Mouse (Mus musculus) Patski (cell line): ENCODE results near the gene Ppp1r15a. TPM values are rescaled to one million over a fixed set of nuclear protein-coding genes. Genes with fewer than 3 reads are reported as not detected.
"Not testable (repeated sequence)": the region's sequence is repeated elsewhere in the genome, so short reads cannot be mapped to it uniquely, and the experiment has no call there.

Source experiments
- ATAC-seq: fragments of 100-300 bp; one replicate; pipeline ENCODE4 v1.8.0; 2021
- CTCF ChIA-PET: fragments of 350-600 bp; sonication (Branson Sonifier 250); formaldehyde crosslinking; loops from one replicate; lab custom pipeline; 2022; ENCODE audit warnings: inconsistent platforms; lab: Charles Lee
- POLR2A ChIA-PET: fragments of 350-600 bp; sonication (Branson Sonifier 250); formaldehyde crosslinking; loops from one replicate; lab custom pipeline; 2022; ENCODE audit warnings: antibody characterized with exemption, inconsistent platforms; lab: Charles Lee
- DNase-seq: peaks from one replicate; pipeline ENCODE4 v3.0.0-alpha.2; 2011; ENCODE audit warnings: low read depth, low spot score
- H3K27me3 ChIP-seq: fragments of 371-371 bp; one replicate; pipeline ENCODE4 v1.5.1; 2021
- CTCF ChIP-seq: fragments of 100-300 bp; IDR thresholded peaks from one replicate; pipeline ENCODE4 v1.5.1; 2021
- in situ Hi-C: fragments of 300-500 bp; cut with MboI; formaldehyde crosslinking; loops from 3 replicates; pipeline ENCODE4 v1.11.1; 2018; ENCODE audit warnings: low pct_unique_long_range_greater_than_20kb, mixed read lengths
- polyA plus RNA-seq: library from polyadenylated mRNA; unstranded; gene quantifications from one replicate; pipeline ENCODE4 v1.2.3, GENCODE M21; 2021

The Ppp1r15a gene
- polyA plus RNA-seq, 1 experiment from 2014 or later, result 123 TPM

DNA sequence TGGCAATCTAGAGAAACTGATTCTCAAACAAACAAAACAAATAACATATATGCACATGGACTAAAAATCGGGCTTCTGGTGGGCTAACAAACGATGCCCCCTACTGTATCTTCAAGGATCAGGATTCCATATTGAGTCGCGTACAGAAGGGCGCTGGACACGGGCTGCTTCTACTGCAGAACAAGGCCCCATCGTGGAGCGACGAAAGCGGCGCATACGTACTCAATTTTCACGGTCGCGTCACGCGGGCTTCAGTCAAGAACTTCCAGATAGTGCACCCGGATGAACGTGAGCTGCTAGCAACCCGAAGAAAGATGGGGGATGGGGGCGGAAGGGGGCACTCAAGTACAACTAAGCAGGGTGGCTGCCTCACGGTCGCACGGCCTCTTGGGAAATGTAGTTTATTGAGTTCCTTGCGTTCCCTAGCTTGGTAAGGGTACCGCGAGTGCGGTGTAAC, 4.3 kb downstream of the Ppp1r15a start:
- ATAC-seq (no peak), DNase-seq (no peak)
- TF ChIP-seq CTCF, result no peak
- no peaks in the 10 kb centered on the region for H3K27me3 ChIP-seq
- in situ Hi-C loops, result no loop called here
- ChIA-PET CTCF (interaction anchor here (0.6 to 2.6 kb wide), 5 partner anchors 17 to 161 kb away, joined by 3 to 8 read pairs (median 6); no protein-coding TSS in a partner anchor), POLR2A (interaction anchor here (0.8 to 1.1 kb wide), 2 partner anchors 17 to 47 kb away, joined by 3 to 4 read pairs; no protein-coding TSS in a partner anchor)

- no peaks in the 10 kb centered on the region for H3K27me3 ChIP-seq
- DNase-seq (no peak), ATAC-seq (no peak)
- TF ChIP-seq CTCF, result no peak
- in situ Hi-C loops, result no loop called here
- POLR2A ChIA-PET, result no interaction called here
- CTCF ChIA-PET, result interaction anchor here (1.7 kb wide), 1 partner anchor 41 kb away, joined by 6 read pairs; no protein-coding TSS in a partner anchor
These were observed 5.5 kb downstream of the Ppp1r15a start for GRCm38 (mm10) chr7:45520605-45521004.

DNA sequence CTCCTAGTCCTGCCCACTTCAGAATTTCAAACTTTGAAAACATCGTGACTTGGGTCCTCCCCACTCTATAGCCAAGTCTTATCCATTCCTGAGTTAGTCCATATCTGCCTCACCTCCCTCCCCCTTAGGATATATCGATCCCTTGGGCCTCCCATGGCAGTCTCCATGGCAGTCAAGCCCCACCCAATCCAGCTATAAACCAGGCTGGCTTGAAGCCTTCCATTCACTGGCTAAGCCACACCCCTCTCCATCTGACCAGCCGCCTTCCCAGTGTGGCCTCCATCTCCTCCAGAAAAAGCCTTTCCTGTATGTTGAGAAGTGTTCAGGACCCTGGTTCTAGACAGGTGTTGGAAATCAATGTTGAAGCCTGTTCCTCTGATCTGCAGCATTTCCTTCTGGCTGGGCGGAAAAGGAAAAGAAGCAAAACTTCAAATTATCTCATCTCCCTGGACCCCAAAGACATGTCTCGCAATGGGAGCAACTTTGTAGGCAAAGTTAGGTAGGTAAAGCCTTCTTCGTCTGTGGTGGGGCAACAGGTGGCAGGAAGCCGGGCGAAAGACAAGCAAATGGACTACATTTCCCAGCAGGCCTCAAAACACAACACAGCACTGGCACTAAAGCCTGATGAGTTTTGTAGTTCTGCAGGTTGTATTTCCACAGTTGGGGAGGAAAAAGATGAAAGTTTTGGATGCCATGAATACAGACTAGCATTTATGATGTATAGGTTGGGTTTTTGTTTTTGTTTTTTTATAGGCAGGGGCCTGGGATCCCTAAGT, 6.5 kb downstream of the Ppp1r15a start:
- no peak for TF ChIP-seq CTCF
- ATAC-seq, result no peak
- H3K27me3 ChIP-seq, result no peaks in the 10 kb centered on the region
- CTCF ChIA-PET, result no interaction called here
- no peak for DNase-seq
- in situ Hi-C loops, result no loop called here
- POLR2A ChIA-PET, result no interaction called here

DNA sequence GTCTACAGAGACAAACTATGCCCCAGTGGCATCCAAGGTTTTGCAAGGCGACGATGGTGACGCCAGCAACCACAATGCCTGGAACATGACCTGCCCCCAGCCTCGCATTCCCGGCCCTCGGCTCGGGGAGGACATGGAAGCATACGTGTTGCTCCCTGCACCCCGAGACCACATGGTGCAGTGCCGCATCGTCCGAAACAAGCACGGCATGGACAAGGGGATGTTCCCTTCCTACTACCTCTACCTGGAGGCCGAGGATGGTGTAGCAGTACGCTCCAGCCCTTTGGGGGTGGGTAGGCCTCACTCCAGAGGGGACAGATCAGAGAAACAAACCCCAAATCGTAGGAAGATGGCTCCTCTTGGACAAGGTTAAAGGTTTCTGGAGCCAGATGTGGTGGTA, 7.5 kb downstream of the Ppp1r15a start:
- DNase-seq (no peak), ATAC-seq (no peak)
- POLR2A ChIA-PET, result no interaction called here
- CTCF ChIA-PET, result no interaction called here
- TF ChIP-seq CTCF, result no peak
- in situ Hi-C loops, result no loop called here
- no peaks in the 10 kb centered on the region for H3K27me3 ChIP-seq

GRCm38 (mm10) chr7:45516846-45517245, 9.2 kb downstream of the Ppp1r15a start:
- POLR2A ChIA-PET, CTCF ChIA-PET: not testable (repeated sequence)

DNA sequence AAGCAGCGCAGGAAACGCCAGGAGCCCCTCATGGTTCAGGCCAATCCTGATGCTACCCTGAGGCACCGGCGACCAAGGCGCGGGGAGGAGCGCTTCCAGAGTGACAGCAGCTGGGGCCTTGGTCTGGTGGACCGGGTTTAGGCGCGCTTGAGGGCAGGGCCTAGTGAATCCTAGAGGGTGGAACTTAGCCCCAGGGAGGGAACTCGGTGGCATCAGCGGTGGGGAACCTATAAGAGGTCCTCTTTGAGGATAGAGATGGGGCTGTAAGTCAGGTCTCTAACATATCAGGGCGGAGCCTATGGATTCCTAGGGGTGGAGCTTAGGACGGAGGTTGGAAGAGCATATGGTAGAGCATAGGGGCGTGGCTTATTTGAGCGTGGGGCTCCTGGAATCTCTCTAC, 10.6 kb downstream of the Ppp1r15a start:
- TF ChIP-seq CTCF, result no peak
- DNase-seq, result no peak
- in situ Hi-C loops, result no loop called here
- POLR2A ChIA-PET, result no interaction called here
- CTCF ChIA-PET, result no interaction called here
- no peak for ATAC-seq
- H3K27me3 ChIP-seq, result no peaks in the 10 kb centered on the region

More at GRCm38 (mm10) chr7:45516846-45517245, 9.2 kb downstream of the Ppp1r15a start:
- DNase-seq, ATAC-seq, H3K27me3 ChIP-seq, in situ Hi-C loops: not testable (repeated sequence)

GRCm38 (mm10) chr7:45514411-45514810, 11.7 kb downstream of the Ppp1r15a start:
- TF ChIP-seq CTCF, result no peak
- no peaks in the 10 kb centered on the region for H3K27me3 ChIP-seq
- DNase-seq (no peak), ATAC-seq (no peak)
- ChIA-PET CTCF (no interaction called here), POLR2A (interaction anchor here (0.6 kb wide), 1 partner anchor 166 kb away, joined by 3 read pairs; no protein-coding TSS in a partner anchor)
- in situ Hi-C loops, result no loop called here

DNA sequence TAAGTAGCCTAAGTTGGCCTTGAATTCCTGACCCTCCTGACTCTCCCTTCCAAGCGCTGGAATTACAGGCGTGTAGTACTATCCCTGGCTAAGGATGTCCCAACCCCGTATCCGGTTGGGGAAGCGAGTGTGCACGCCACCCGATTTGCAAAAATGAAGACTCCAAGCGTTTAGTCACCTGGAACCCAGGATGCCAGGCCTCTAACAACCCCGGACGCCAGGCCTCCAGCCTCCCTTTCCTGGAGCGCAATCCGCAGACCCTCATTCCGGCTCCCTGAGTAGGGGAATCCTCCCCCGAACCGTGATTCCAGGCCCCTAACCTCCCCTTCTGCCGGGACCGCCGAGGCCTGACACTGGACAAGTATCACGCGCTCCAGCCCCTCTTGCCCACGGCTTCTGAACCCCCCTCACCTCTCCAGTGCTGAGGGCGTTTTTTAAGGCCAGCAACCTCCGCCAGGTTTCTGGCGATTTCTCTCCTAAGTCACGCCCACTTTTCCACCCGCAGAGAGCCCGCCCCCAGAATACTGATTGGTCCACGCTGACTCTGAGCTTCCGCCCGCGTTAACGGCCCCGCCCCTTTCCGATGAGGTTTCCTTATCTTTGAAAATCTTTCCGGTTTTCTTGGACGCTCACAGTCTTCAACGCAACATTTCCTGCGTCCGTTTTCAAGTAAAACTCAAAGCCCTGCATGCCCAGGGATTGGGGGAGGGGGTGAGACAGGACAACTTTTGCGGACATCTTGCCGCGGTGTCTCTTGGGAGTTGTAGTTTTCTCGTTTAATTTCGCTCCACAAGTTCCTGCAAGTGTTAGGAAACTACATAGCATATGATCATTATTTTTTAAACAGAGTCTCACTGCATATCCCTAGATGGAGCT, 15.9 kb downstream of the Ppp1r15a start, which contains the start of gene Nucb1:
TSS of gene Nucb1 (minus strand) at position 495 of the 876 bp plus-strand sequence.
- CTCF ChIA-PET, result interaction anchor here (1.0 to 2.3 kb wide), 6 partner anchors 9 to 48 kb away, joined by 3 to 8 read pairs (median 3); no protein-coding TSS in a partner anchor
- ATAC-seq, result peak; percentile 71
- peak; percentile 47 for DNase-seq
- POLR2A ChIA-PET, result interaction anchor here (1.2 to 1.4 kb wide), 3 partner anchors 8 to 29 kb away, joined by 4 to 5 read pairs (median 5); no protein-coding TSS in a partner anchor
- in situ Hi-C loops, result no loop called here
- H3K27me3 ChIP-seq, result no peaks in the 10 kb centered on the region
- no peak for TF ChIP-seq CTCF

DNA sequence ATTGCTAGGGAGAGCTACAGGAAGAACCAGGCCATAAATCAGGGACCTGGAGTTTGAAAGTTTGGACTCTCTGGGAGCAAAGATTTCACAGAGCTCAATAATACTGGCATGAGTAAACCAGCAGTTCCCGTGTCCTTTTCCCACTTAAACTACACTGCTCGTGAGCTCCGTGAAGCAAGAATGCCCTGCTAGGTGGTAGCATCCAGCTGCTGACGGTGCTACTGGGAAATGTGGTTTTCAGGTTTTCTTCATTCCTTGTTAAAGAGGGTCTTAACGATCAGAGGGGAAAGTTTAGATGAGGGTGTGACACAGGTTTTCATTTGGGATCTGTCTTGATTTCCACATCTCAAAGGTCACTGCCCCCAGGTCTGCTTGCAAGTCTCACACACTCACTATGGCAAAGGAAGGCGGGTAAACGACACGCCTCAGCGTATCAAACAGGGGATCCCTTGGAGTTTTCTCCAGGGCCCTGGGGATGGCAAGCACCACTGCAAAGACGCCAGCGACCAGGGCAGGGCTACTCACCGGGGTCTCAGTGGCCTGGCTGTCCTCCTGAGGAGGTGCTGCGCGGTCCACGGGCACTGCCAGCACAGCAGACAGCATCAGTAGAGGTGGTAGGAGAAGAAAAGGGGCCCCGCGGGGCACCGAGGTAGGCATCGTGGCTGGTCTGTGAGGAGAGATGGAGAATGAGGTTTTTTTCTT, 16.7 kb downstream of the Ppp1r15a start:
- in situ Hi-C loops, result no loop called here
- ATAC-seq, result peak; percentile 14

GRCm38 (mm10) chr7:45508561-45508960, 17.5 kb downstream of the Ppp1r15a start:
- DNase-seq (no peak), ATAC-seq (no peak)
- ChIA-PET POLR2A (interaction anchor here (1.4 kb wide), 1 partner anchor 17 kb away, joined by 5 read pairs; no protein-coding TSS in a partner anchor), CTCF (interaction anchor here (0.7 to 1.1 kb wide), 3 partner anchors 16 to 38 kb away, joined by 3 read pairs; no protein-coding TSS in a partner anchor)
- TF ChIP-seq CTCF, result no peak
- H3K27me3 ChIP-seq, result no peaks in the 10 kb centered on the region
- in situ Hi-C loops, result no loop called here

More for the DNA sequence above, 16.7 kb downstream of the Ppp1r15a start:
- DNase-seq, result no peak
- TF ChIP-seq CTCF, result no peak
- no peaks in the 10 kb centered on the region for H3K27me3 ChIP-seq
- POLR2A ChIA-PET, result interaction anchor here (1.4 kb wide), 1 partner anchor 16 kb away, joined by 5 read pairs; no protein-coding TSS in a partner anchor
- CTCF ChIA-PET, result interaction anchor here (0.7 to 1.1 kb wide), 2 partner anchors 32 to 38 kb away, joined by 3 read pairs; no protein-coding TSS in a partner anchor
